Mouse (Mus musculus) midbrain, embryonic 13.5 days (tissue): ENCODE measurements around the gene Ren1. TPM values are rescaled to one million over a fixed set of nuclear protein-coding genes. Genes with fewer than 3 reads are reported as not detected.
"Not testable (repeated sequence)": the region's sequence is repeated elsewhere in the genome, so short reads cannot be mapped to it uniquely, and the experiment has no call there.

Experiments
- ATAC-seq: fragments of 200-750 bp; cut with Nextera tagmentation; 2 replicates; pipeline ENCODE4 v1.8.0; 2017; ENCODE audit warnings: mild to moderate bottlenecking, moderate TSS enrichment, moderate library complexity
- H3K27ac ChIP-seq: fragments of 300-500 bp; sonication (generic); 2 replicates; pipeline ENCODE4 v1.5.1; 2015; ENCODE audit warnings: inconsistent platforms, mild to moderate bottlenecking, moderate library complexity
- H3K27me3 ChIP-seq: fragments of 300-500 bp; sonication (generic); 2 replicates; pipeline ENCODE4 v1.6.1; 2015; ENCODE audit warnings: mild to moderate bottlenecking, inconsistent platforms
- H3K36me3 ChIP-seq: fragments of 300-500 bp; sonication (generic); 2 replicates; pipeline ENCODE4 v1.6.1; 2015; ENCODE audit warnings: mild to moderate bottlenecking, inconsistent platforms
- H3K4me1 ChIP-seq: fragments of 300-500 bp; sonication (generic); replicated peaks from 2 replicates; pipeline ENCODE4 v1.6.1; 2015; ENCODE audit warnings: inconsistent platforms
- H3K4me2 ChIP-seq: fragments of 300-500 bp; sonication (generic); replicated peaks from 2 replicates; pipeline ENCODE4 v1.6.1; 2015; ENCODE audit warnings: moderate library complexity, mild to moderate bottlenecking, inconsistent platforms
- H3K4me3 ChIP-seq: fragments of 300-500 bp; sonication (generic); replicated peaks from 2 replicates; pipeline ENCODE4 v1.5.1; 2015; ENCODE audit warnings: mild to moderate bottlenecking, inconsistent platforms
- H3K9ac ChIP-seq: fragments of 300-500 bp; sonication (generic); replicated peaks from 2 replicates; pipeline ENCODE4 v1.6.1; 2015; ENCODE audit warnings: mild to moderate bottlenecking, inconsistent platforms
- H3K9me3 ChIP-seq: fragments of 300-500 bp; sonication (generic); 2 replicates; pipeline ENCODE4 v1.6.1; 2016; ENCODE audit warnings: mild to moderate bottlenecking, inconsistent platforms
- WGBS: fragments of 180-500 bp; shearing (Covaris S2); methylation state at CpG from one replicate; pipeline ENCODE4 v1.1.7; 2015; 5-methylcytosine and 5-hydroxymethylcytosine counted together
- polyA plus RNA-seq: library from polyadenylated mRNA; unstranded; fragments of >200 nt; fragmentation: Nextera tagmentation; extraction: Ambion mirVana; gene quantifications from 2 replicates; pipeline ENCODE4 v1.2.1, GENCODE M21; 2015

Ren1 gene
- polyA plus RNA-seq, 1 experiment from 2014 or later, result not detected

DNA sequence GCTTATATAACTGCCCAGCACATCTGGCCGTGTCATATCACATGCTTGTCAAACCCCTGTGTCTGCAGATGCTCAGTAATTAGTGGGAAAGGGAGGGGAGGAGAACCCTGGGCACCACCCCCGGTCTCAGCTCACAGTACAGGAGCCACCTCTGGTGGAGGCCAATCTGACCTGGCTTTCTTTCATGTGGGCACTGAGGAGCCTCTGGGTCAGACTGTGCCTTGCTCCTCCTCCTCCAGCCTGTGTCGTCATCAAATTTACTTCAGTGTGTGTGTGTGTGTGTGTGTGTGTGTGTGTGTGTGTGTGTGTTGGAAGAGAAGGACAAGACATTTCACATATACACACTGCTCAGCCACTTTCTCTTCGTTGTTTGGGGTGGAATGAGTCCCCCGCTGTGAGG is 27.0 kb upstream of the Ren1 start:
- Histone ChIP-seq H3K27me3 (peaks cover 4% of the 10 kb centered on the region; the same call in 1 of the 2 replicates), H3K9me3 (no peaks in the 10 kb centered on the region), H3K9ac (no peak overlapping the region), H3K36me3 (no peaks in the 10 kb centered on the region), H3K4me3 (no peak overlapping the region), H3K27ac (no peak overlapping the region), H3K4me1 (peaks cover 11% of the 10 kb centered on the region; the same call in 1 of the 2 replicates), H3K4me2 (no peak overlapping the region)
- ATAC-seq, result 0 out of 2 replicates have a peak, but pooled peaks have one; percentile 21
- WGBS, result 59% methylated on average over 5 of the region's 5 CpGs

DNA sequence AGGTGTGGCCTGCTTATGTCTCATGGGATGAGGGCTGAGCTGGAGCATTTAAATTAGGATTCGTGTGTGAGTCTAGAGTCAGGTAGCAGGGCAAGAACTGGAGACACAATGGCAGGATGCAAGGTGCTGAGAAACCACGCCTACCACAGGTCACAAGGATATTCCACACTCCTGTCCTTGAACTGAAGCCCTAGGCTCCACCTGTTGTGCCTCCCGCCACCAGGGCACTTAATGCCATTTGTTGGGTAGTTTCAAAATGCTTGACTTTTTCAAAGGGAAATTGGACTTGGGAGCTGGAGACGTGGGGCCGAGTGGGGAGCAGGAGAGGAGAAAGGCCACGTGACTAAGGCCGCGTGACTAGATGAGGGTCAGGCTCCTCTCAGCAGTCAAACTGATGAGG is 24.4 kb upstream of the Ren1 start:
- Histone ChIP-seq H3K36me3 (no peaks in the 10 kb centered on the region), H3K4me3 (no peak overlapping the region), H3K27me3 (peaks cover 20% of the 10 kb centered on the region; the same call in 1 of the 2 replicates), H3K27ac (no peak overlapping the region), H3K9me3 (no peaks in the 10 kb centered on the region), H3K4me1 (peaks cover 31% of the 10 kb centered on the region), H3K4me2 (no peak overlapping the region), H3K9ac (no peak overlapping the region)
- no peak for ATAC-seq
- 91% methylated on average over 8 of the region's 8 CpGs for WGBS

- Histone ChIP-seq H3K9ac (no peak overlapping the region), H3K36me3 (no peaks in the 10 kb centered on the region), H3K27ac (no peak overlapping the region), H3K9me3 (no peaks in the 10 kb centered on the region), H3K4me3 (no peak overlapping the region), H3K27me3 (peaks cover 20% of the 10 kb centered on the region; the same call in 1 of the 2 replicates), H3K4me1 (peaks cover 40% of the 10 kb centered on the region), H3K4me2 (no peak overlapping the region)
- ATAC-seq, result no peak
- 65% methylated on average over 5 of the region's 5 CpGs for WGBS
These were observed 23.2 kb upstream of the Ren1 start for GRCm38 (mm10) chr1:133327094-133327493.

DNA sequence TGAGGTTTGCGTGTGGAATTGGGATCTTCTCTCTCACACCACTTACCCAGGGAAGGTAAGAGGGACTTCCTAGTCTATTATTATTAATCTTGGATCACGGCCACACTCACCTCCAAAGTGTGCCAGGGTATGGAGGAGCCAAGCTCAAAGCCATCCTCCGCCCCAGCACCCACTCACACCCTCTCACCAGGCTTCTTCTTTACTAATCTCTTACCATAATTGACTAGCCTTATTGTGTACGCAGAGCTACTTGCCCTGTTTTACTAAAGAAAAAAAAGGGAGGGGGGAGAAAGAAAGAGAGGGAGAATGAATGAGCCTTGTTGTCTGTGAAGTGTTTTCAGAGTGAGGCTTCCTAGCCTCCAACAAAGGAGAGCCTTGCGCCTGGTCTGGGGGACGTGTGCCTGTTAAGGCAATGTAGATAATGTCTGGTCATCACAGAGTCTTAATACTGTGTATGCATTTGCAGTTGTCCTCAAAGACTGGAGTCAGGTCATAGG is 22.0 kb upstream of the Ren1 start:
- H3K27ac ChIP-seq, result no peak overlapping the region
- H3K4me2 ChIP-seq, result no peak overlapping the region
- H3K9ac ChIP-seq, result no peak overlapping the region
- peaks cover 37% of the 10 kb centered on the region for H3K4me1 ChIP-seq
- peaks cover 20% of the 10 kb centered on the region; the same call in 1 of the 2 replicates for H3K27me3 ChIP-seq
- ATAC-seq, result no peak
- H3K36me3 ChIP-seq, result no peaks in the 10 kb centered on the region
- no peaks in the 10 kb centered on the region; the same call in 1 of the 2 replicates for H3K9me3 ChIP-seq
- WGBS, result 38% methylated on average over 6 of the region's 6 CpGs
- H3K4me3 ChIP-seq, result no peak overlapping the region

DNA sequence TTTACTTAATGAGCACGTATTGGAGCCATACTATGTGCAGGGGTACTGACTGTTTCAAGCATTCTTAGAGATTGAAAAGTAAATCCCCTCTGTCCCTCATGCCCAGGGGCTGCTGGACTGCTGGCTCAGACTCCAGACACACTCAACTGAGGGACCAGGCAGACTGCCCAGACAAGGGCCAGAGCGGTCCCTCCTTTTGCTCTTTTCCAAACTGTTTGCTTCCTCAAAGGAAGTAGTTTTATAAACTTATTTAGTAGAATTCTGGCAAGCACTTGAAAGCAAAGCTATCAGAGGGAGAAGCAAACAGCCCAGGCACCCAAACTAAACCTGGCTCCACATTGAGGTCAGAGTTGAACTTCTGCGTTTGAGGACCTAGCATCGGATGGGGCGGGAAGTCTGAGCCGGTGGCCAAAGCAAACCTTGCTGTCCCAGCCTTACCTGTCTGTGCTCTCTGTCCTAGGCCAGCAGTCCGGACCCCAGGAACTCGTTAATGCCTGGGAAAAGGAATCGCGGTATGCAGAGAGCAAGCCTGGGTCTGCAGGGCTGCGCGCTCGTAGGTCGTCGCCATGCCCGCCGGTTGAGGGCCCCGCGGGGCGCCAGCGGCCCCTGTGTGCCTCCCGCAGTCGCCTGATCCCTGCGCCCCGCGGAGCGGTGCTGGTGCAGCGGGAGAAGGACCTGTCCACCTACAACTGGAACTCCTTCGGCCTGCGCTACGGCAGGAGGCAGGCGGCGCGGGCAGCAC is 21.2 kb upstream of the Ren1 start:
- peaks cover 34% of the 10 kb centered on the region for H3K4me1 ChIP-seq
- no peaks in the 10 kb centered on the region; the same call in 1 of the 2 replicates for H3K9me3 ChIP-seq
- ATAC-seq, result peak; percentile 21; the same call in 1 of the 2 replicates
- H3K36me3 ChIP-seq, result no peaks in the 10 kb centered on the region
- H3K27me3 ChIP-seq, result peaks cover 20% of the 10 kb centered on the region; the same call in 1 of the 2 replicates
- H3K27ac ChIP-seq, result no peak overlapping the region
- H3K9ac ChIP-seq, result peak overlapping the region; percentile 63; the same call in 1 of the 2 replicates
- H3K4me2 ChIP-seq, result peak overlapping the region; percentile 60
- peak overlapping the region; percentile 33 for H3K4me3 ChIP-seq
- 7% methylated on average over 34 of the region's 34 CpGs for WGBS

DNA sequence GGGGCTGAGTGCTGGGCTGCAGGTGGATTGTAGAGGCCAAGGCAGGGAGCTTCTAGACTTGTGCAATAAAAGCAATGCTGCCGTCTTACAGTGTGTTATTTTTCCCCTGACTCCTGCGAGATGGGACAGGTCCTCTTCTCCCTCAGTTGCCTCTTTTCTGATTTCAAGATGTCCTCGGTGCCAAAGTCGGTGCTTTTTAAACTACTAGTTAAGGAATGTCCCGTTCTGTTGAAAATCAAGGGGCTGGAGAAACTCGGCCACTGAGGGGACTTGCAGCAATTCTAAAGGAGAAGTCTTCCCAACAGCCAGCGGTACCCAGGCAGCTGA is 20.7 kb upstream of the Ren1 start:
- Histone ChIP-seq H3K4me1 (peaks cover 34% of the 10 kb centered on the region), H3K27ac (no peak overlapping the region), H3K9me3 (no peaks in the 10 kb centered on the region; the same call in 1 of the 2 replicates), H3K4me3 (peak overlapping the region; percentile 33), H3K27me3 (peaks cover 20% of the 10 kb centered on the region; the same call in 1 of the 2 replicates), H3K4me2 (peak overlapping the region; percentile 60), H3K36me3 (no peaks in the 10 kb centered on the region), H3K9ac (peak overlapping the region; percentile 63; the same call in 1 of the 2 replicates)
- ATAC-seq, result no peak
- WGBS, result 21% methylated on average over 7 of the region's 7 CpGs

DNA sequence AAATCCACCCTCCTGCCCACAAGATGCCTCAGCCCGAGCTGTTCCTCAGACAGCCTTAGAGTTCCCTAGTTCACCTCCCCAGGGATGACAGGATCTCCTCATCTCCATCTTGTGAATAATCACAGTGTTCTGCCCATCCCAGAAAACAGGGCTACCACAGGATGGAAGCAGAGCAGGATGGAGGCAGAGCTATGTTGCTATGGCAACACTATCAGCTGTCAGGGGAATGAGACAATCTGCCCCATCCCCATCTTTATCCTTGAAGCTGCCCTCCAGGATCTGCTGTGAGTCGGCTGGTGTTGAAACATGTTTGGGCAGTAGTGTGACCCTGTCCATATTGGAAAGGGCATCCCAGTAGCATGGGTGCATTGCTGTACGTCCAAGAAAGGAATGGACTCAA is 19.2 kb upstream of the Ren1 start:
- peak overlapping the region; percentile 65 for H3K27ac ChIP-seq
- peak; percentile 86 for ATAC-seq

GRCm38 (mm10) chr1:133332656-133333430 is 17.5 kb upstream of the Ren1 start:
- H3K4me3 ChIP-seq, result no peak overlapping the region
- no peak overlapping the region for H3K4me2 ChIP-seq
- 91% methylated on average over 11 of the region's 11 CpGs for WGBS
- H3K9ac ChIP-seq, result no peak overlapping the region
- H3K27ac ChIP-seq, result no peak overlapping the region
- ATAC-seq, result no peak
- H3K27me3 ChIP-seq, result peaks cover 16% of the 10 kb centered on the region; the same call in 1 of the 2 replicates
- H3K9me3 ChIP-seq, result no peaks in the 10 kb centered on the region; the same call in 1 of the 2 replicates
- H3K4me1 ChIP-seq, result peaks cover 34% of the 10 kb centered on the region
- no peaks in the 10 kb centered on the region for H3K36me3 ChIP-seq

More for the DNA sequence above, 19.2 kb upstream of the Ren1 start:
- 27% methylated on average over 3 of the region's 3 CpGs for WGBS
- H3K9ac ChIP-seq, result no peak overlapping the region
- H3K9me3 ChIP-seq, result no peaks in the 10 kb centered on the region; the same call in 1 of the 2 replicates
- H3K27me3 ChIP-seq, result peaks cover 16% of the 10 kb centered on the region; the same call in 1 of the 2 replicates
- H3K4me1 ChIP-seq, result peaks cover 34% of the 10 kb centered on the region
- H3K4me2 ChIP-seq, result 0 out of 2 replicates have a peak overlapping the region, but pooled peaks have one; percentile 7
- no peak overlapping the region for H3K4me3 ChIP-seq
- no peaks in the 10 kb centered on the region for H3K36me3 ChIP-seq

DNA sequence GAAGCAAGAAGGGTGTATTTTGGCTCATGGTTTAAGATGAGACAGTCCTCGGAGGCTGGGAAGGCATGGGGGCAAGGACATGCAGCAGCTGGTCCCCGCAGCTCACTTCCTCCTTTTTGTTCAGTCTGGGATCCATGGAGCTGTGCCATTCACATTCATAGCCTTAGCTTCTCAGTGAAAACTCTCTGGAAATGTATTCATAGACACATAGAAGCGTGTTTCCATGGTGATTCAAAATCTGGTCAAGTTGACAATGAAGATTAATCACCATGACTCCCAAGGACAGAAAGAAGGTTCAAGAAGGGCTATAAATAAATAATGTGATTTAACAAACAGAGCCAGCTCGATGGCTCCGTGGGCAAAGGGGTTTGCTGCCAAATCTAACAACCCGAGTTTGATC is 16.4 kb upstream of the Ren1 start:
- H3K9me3 ChIP-seq, result no peaks in the 10 kb centered on the region; the same call in 1 of the 2 replicates
- no peaks in the 10 kb centered on the region for H3K36me3 ChIP-seq
- H3K27me3 ChIP-seq, result peaks cover 14% of the 10 kb centered on the region; the same call in 1 of the 2 replicates
- H3K4me1 ChIP-seq, result peaks cover 24% of the 10 kb centered on the region
- no peak for ATAC-seq
- no peak overlapping the region for H3K9ac ChIP-seq
- H3K4me2 ChIP-seq, result no peak overlapping the region
- no peak overlapping the region for H3K4me3 ChIP-seq
- H3K27ac ChIP-seq, result no peak overlapping the region
- WGBS, result 34% methylated on average over 6 of the region's 6 CpGs

DNA sequence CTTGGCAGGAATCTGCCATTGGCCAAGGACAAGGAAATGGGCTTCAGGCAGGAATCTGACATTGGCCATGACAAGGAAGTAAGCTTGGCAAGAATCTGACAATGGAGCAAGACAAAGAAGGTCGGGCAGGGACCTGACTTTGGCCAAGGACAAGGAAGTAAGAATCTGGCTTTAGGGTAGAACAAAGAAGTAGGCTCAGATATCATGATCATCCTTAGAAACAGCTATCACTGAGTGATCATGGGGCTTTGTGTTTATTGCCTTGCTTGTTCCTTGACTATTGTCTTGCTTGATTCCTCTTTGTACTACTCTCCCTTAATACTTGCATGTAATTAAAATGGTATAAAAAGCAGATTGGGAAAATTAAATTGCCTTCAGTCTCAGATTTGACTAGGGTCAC is 9.9 kb upstream of the Ren1 start:
- H3K4me2 ChIP-seq, H3K4me1 ChIP-seq: not testable (repeated sequence)

DNA sequence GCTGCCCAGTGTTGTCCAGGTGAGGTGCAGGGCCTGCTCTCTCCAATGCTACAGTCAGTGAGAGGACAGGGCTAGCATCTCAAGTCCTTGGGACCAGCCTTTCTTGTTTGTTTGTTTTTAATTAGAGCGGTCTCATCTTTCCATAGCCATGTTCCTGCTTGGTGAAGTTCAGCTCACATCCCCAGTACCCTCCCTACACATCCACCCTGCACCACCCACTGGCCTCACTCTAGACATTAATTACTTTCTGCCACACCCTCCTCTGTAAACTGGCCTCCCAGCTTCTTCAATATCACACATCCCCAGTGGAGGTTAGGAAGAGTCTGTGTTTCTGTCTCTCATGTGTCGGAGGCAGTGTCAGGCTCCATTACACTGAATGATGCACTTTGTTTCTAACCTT is 6.0 kb upstream of the Ren1 start:
- no peaks in the 10 kb centered on the region for H3K4me1 ChIP-seq
- H3K27me3 ChIP-seq, result no peaks in the 10 kb centered on the region
- no peak overlapping the region for H3K4me3 ChIP-seq
- ATAC-seq, result no peak
- H3K36me3 ChIP-seq, result no peaks in the 10 kb centered on the region
- no peak overlapping the region for H3K4me2 ChIP-seq
- no peaks in the 10 kb centered on the region for H3K9me3 ChIP-seq
- H3K9ac ChIP-seq, result no peak overlapping the region
- WGBS, result 94% methylated on average over 2 of the region's 2 CpGs
- H3K27ac ChIP-seq, result no peak overlapping the region

More for the DNA sequence above, 9.9 kb upstream of the Ren1 start:
- not testable (repeated sequence) for H3K4me3 ChIP-seq, H3K9me3 ChIP-seq, H3K36me3 ChIP-seq, H3K27me3 ChIP-seq, H3K27ac ChIP-seq, H3K9ac ChIP-seq, ATAC-seq
- WGBS, result 55% methylated on average over 1 of the region's 1 CpGs

DNA sequence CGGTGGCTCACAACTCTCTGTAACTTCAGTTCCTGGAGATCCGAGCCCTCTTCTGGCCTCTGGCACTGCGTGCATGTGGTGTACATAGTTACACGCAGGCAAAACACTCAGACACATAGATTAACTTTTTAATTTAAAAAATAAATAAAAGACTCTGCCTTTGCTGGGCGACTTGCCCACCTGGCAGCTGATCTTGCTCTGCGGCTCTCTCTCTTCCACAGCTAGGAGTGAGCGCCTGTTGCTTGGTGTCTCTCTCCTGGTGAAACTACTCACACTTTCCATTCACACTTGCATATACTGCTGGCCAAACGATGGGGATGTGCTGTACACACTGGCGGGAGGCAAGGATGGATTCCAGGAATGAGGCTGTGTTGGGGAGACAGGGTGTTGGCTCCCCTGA is 3.8 kb upstream of the Ren1 start:
- H3K4me2 ChIP-seq, result no peak overlapping the region
- no peak overlapping the region for H3K4me3 ChIP-seq
- H3K27ac ChIP-seq, result no peak overlapping the region
- ATAC-seq, result no peak
- H3K27me3 ChIP-seq, result 0 out of 2 replicates have a peak, but pooled peaks cover 3% of the 10 kb centered on the region
- H3K9ac ChIP-seq, result no peak overlapping the region
- no peaks in the 10 kb centered on the region for H3K36me3 ChIP-seq
- WGBS, result 90% methylated on average over 9 of the region's 9 CpGs
- H3K9me3 ChIP-seq, result no peaks in the 10 kb centered on the region
- H3K4me1 ChIP-seq, result peaks cover 5% of the 10 kb centered on the region
